Comparison of ENCODE assay signal across 13 mouse cellular contexts in genomic region chr4:108074204-108074823, GRCm38 (mm10).
"Had no signal": no experiment of that assay in that cellular context is flagged by ENCODE, and none has a peak within 500 bp of the region (broad histone marks: within the 10 kb centered on the region; RNA-seq: fewer than 3 reads in every experiment).

No protein-coding gene starts in this region.

- ATAC-seq: intestine, postnatal 0 days had no signal

- H3K4me2 ChIP-seq: limb, embryonic 12.5 days; liver, embryonic 15.5 days; neural tube, embryonic 15.5 days had no signal

- H3K4me3 ChIP-seq: limb, embryonic 12.5 days; liver, embryonic 15.5 days; midbrain, embryonic 10.5 days; myocyte; neural tube, embryonic 15.5 days had no signal

- DNase-seq: kidney, adult 8-10 months; kidney, postnatal 25 days; liver; midbrain, embryonic 14.5 days; right cerebral cortex, adult 18-20 months; right cerebral cortex, postnatal 25 days; thymus, postnatal 4 days had no signal

- H3K36me3 ChIP-seq: limb, embryonic 12.5 days; liver, embryonic 15.5 days; midbrain, embryonic 10.5 days; neural tube, embryonic 15.5 days had no signal

- H3K27ac ChIP-seq: limb, embryonic 12.5 days; liver, embryonic 15.5 days; midbrain, embryonic 10.5 days; neural tube, embryonic 15.5 days had no signal

- H3K9ac ChIP-seq: limb, embryonic 12.5 days; liver, embryonic 15.5 days; neural tube, embryonic 15.5 days had no signal

- H3K9me3 ChIP-seq: limb, embryonic 12.5 days; liver, embryonic 15.5 days; midbrain, embryonic 10.5 days; neural tube, embryonic 15.5 days had no signal

- H3K27me3 ChIP-seq: limb, embryonic 12.5 days; liver, embryonic 15.5 days; neural tube, embryonic 15.5 days had no signal
